Mouse (Mus musculus) intestine, embryonic 16.5 days (tissue): ENCODE measurements at regions not wholly inside any gene's neighbourhood (a gene's known extent, or its start where the extent isn't known, plus 50 kb on each side); places are given as distances from the start of the nearest gene placed in this dataset.
A peak's percentile ranks its signal among the peaks of the same experiment; 100 is the strongest.

ENCODE experiments used
- ATAC-seq: fragments of 200-750 bp; cut with Nextera tagmentation; 2 replicates; pipeline ENCODE4 v1.8.0; 2017; ENCODE audit warnings: moderate TSS enrichment, moderate library complexity
- H3K27ac ChIP-seq: fragments of 300-500 bp; sonication (generic); 2 replicates; pipeline ENCODE4 v1.5.1; 2014; ENCODE audit warnings: mild to moderate bottlenecking, low read length
- H3K27me3 ChIP-seq: fragments of 300-500 bp; sonication (generic); replicated peaks from 2 replicates; pipeline ENCODE4 v1.6.1; 2014; ENCODE audit warnings: low read length, control low read depth, mixed read lengths; ENCODE audit not compliant: control insufficient read depth, insufficient read depth
- H3K36me3 ChIP-seq: fragments of 300-500 bp; sonication (generic); 2 replicates; pipeline ENCODE4 v1.6.1; 2014; ENCODE audit warnings: low read length, control low read depth; ENCODE audit not compliant: control insufficient read depth, insufficient read depth
- H3K4me1 ChIP-seq: fragments of 300-500 bp; sonication (generic); 2 replicates; pipeline ENCODE4 v1.6.1; 2014; ENCODE audit warnings: low read length, control low read depth, mixed read lengths; ENCODE audit not compliant: control insufficient read depth, insufficient read depth
- H3K4me2 ChIP-seq: fragments of 300-500 bp; sonication (generic); 2 replicates; pipeline ENCODE4 v1.6.1; 2014; ENCODE audit warnings: low read depth, low read length, control low read depth
- H3K4me3 ChIP-seq: fragments of 300-500 bp; sonication (generic); 2 replicates; pipeline ENCODE4 v1.5.1; 2014; ENCODE audit warnings: mild to moderate bottlenecking, low read length
- H3K9ac ChIP-seq: fragments of 300-500 bp; sonication (generic); 2 replicates; pipeline ENCODE4 v1.6.1; 2014; ENCODE audit warnings: low read depth, low read length
- H3K9me3 ChIP-seq: fragments of 300-500 bp; sonication (generic); 2 replicates; pipeline ENCODE4 v1.6.1; 2016; ENCODE audit warnings: low read length, control low read depth; ENCODE audit not compliant: control insufficient read depth
- WGBS: fragments of 180-500 bp; shearing (Covaris S2); extraction: QIAGEN DNeasy Blood & Tissue Kit; methylation state at CpG from one replicate; pipeline ENCODE4 v1.1.7; 2014; 5-methylcytosine and 5-hydroxymethylcytosine counted together

GRCm38 (mm10) chr12:52381968-52382325, 121.8 kb upstream of the Arhgap5 start:
- WGBS = 71% methylated on average over 1 of the region's 1 CpGs
- Histone ChIP-seq H3K9me3 (no peaks in the 10 kb centered on the region), H3K36me3 (no peaks in the 10 kb centered on the region), H3K27me3 (no peaks in the 10 kb centered on the region), H3K4me1 (peaks cover 25% of the 10 kb centered on the region), H3K4me2 (no peak overlapping the region), H3K9ac (no peak overlapping the region), H3K4me3 (no peak overlapping the region), H3K27ac (peak overlapping the region; percentile 19; the same call in 1 of the 2 replicates)
- no peak for ATAC-seq

- no peaks in the 10 kb centered on the region for H3K27me3 ChIP-seq
- WGBS = 10% methylated on average over 7 of the region's 7 CpGs
Measured at GRCm38 (mm10) chr12:52382832-52383580, 120.8 kb upstream of the Arhgap5 start.

GRCm38 (mm10) chr12:52389552-52389951, 114.2 kb upstream of the Arhgap5 start:
- WGBS = 67% methylated on average over 5 of the region's 5 CpGs
- no peak for ATAC-seq
- Histone ChIP-seq H3K9ac (no peak overlapping the region), H3K9me3 (no peaks in the 10 kb centered on the region), H3K27ac (no peak overlapping the region), H3K4me2 (no peak overlapping the region), H3K4me3 (no peak overlapping the region), H3K27me3 (no peaks in the 10 kb centered on the region), H3K4me1 (no peaks in the 10 kb centered on the region), H3K36me3 (no peaks in the 10 kb centered on the region)

More at GRCm38 (mm10) chr12:52382832-52383580, 120.8 kb upstream of the Arhgap5 start:
- H3K9ac ChIP-seq = no peak overlapping the region
- no peaks in the 10 kb centered on the region for H3K36me3 ChIP-seq
- H3K9me3 ChIP-seq = no peaks in the 10 kb centered on the region
- H3K4me3 ChIP-seq = no peak overlapping the region
- 0 out of 2 replicates have a peak overlapping the region, but pooled peaks have one; percentile 19 for H3K27ac ChIP-seq
- H3K4me1 ChIP-seq = peaks cover 25% of the 10 kb centered on the region
- no peak overlapping the region; the same call in 1 of the 2 replicates for H3K4me2 ChIP-seq
- peak; percentile 80 for ATAC-seq

GRCm38 (mm10) chr12:52390242-52390641, 113.5 kb upstream of the Arhgap5 start:
- ATAC-seq = no peak
- no peak overlapping the region for H3K4me3 ChIP-seq
- 62% methylated on average over 4 of the region's 4 CpGs for WGBS
- no peaks in the 10 kb centered on the region for H3K9me3 ChIP-seq
- H3K27me3 ChIP-seq = no peaks in the 10 kb centered on the region
- H3K4me1 ChIP-seq = 0 out of 2 replicates have a peak, but pooled peaks cover 2% of the 10 kb centered on the region
- H3K9ac ChIP-seq = no peak overlapping the region
- no peaks in the 10 kb centered on the region for H3K36me3 ChIP-seq
- H3K27ac ChIP-seq = no peak overlapping the region
- no peak overlapping the region for H3K4me2 ChIP-seq

- H3K4me1 ChIP-seq = peaks cover 10% of the 10 kb centered on the region
- no peaks in the 10 kb centered on the region for H3K36me3 ChIP-seq
- H3K4me3 ChIP-seq = no peak overlapping the region
- 67% methylated on average over 4 of the region's 4 CpGs for WGBS
- H3K4me2 ChIP-seq = no peak overlapping the region
- no peaks in the 10 kb centered on the region for H3K27me3 ChIP-seq
- H3K27ac ChIP-seq = no peak overlapping the region
- no peak for ATAC-seq
- no peaks in the 10 kb centered on the region for H3K9me3 ChIP-seq
- no peak overlapping the region for H3K9ac ChIP-seq
Measured at GRCm38 (mm10) chr12:52392636-52393035, 111.1 kb upstream of the Arhgap5 start.

GRCm38 (mm10) chr12:52393981-52394718, 109.6 kb upstream of the Arhgap5 start:
- H3K36me3 ChIP-seq = no peaks in the 10 kb centered on the region
- H3K4me1 ChIP-seq = peaks cover 10% of the 10 kb centered on the region
- H3K4me2 ChIP-seq = no peak overlapping the region
- no peaks in the 10 kb centered on the region for H3K9me3 ChIP-seq
- WGBS = 71% methylated on average over 15 of the region's 15 CpGs
- H3K27me3 ChIP-seq = no peaks in the 10 kb centered on the region
- no peak overlapping the region for H3K9ac ChIP-seq
- H3K27ac ChIP-seq = no peak overlapping the region
- no peak overlapping the region for H3K4me3 ChIP-seq
- ATAC-seq = 0 out of 2 replicates have a peak, but pooled peaks have one; percentile 20

GRCm38 (mm10) chr12:52394719-52395062, 109.1 kb upstream of the Arhgap5 start:
- Histone ChIP-seq H3K27ac (no peak overlapping the region), H3K9me3 (no peaks in the 10 kb centered on the region), H3K36me3 (no peaks in the 10 kb centered on the region), H3K4me1 (peaks cover 10% of the 10 kb centered on the region), H3K27me3 (no peaks in the 10 kb centered on the region), H3K4me3 (no peak overlapping the region), H3K4me2 (no peak overlapping the region), H3K9ac (no peak overlapping the region)
- no peak for ATAC-seq
- WGBS = 81% methylated on average over 3 of the region's 3 CpGs

GRCm38 (mm10) chr12:52395111-52395510, 108.7 kb upstream of the Arhgap5 start:
- H3K27ac ChIP-seq = no peak overlapping the region
- no peaks in the 10 kb centered on the region for H3K9me3 ChIP-seq
- no peak overlapping the region for H3K9ac ChIP-seq
- H3K27me3 ChIP-seq = no peaks in the 10 kb centered on the region
- peaks cover 10% of the 10 kb centered on the region for H3K4me1 ChIP-seq
- 71% methylated on average over 4 of the region's 4 CpGs for WGBS
- no peak overlapping the region for H3K4me2 ChIP-seq
- no peaks in the 10 kb centered on the region for H3K36me3 ChIP-seq
- no peak for ATAC-seq
- no peak overlapping the region for H3K4me3 ChIP-seq

GRCm38 (mm10) chr12:52396178-52396841, 107.5 kb upstream of the Arhgap5 start:
- no peak overlapping the region for H3K4me3 ChIP-seq
- WGBS = 54% methylated on average over 14 of the region's 14 CpGs
- peak; percentile 16; the same call in 1 of the 2 replicates for ATAC-seq

More at GRCm38 (mm10) chr12:52396178-52396841, 107.5 kb upstream of the Arhgap5 start:
- Histone ChIP-seq H3K36me3 (no peaks in the 10 kb centered on the region), H3K9ac (no peak overlapping the region), H3K27me3 (no peaks in the 10 kb centered on the region), H3K4me1 (peaks cover 10% of the 10 kb centered on the region), H3K4me2 (no peak overlapping the region), H3K9me3 (no peaks in the 10 kb centered on the region), H3K27ac (no peak overlapping the region)
